Mouse (Mus musculus) effector memory CD4-positive, alpha-beta T cell, adult 5 months (primary cell): ENCODE results near the gene Mybphl. TPM values are rescaled to one million over a fixed set of nuclear protein-coding genes. Genes with fewer than 3 reads are reported as not detected.

Source experiments
- polyA plus RNA-seq: library from polyadenylated mRNA; unstranded; fragments of 100-300 nt; shearing (Covaris generic); gene quantifications from one replicate; pipeline ENCODE4 v1.2.1, GENCODE M21; 2017

Mybphl gene
- polyA plus RNA-seq, result not detected

GRCm38 (mm10) chr3:108364270-108364995 lies at the start of gene Mybphl:
TSS of gene Mybphl (plus strand) at chr3:108364911.

GRCm38 (mm10) chr3:108383485-108384354 lies 19.0 kb downstream of the Mybphl start, which contains the start of gene Psrc1:
TSS of gene Psrc1 (plus strand) at chr3:108383839.

GRCm38 (mm10) chr3:108414857-108415830 lies 50.4 kb downstream of the Mybphl start, which contains the start of gene Celsr2:
TSS of gene Celsr2 (minus strand) at chr3:108415552.

Other genes with a start within 250 kb of the Mybphl start
- 161 TPM for gene Gnai3, start 218.8 kb upstream of the Mybphl start, polyA plus RNA-seq
- not detected for gene Gpr61, start 210.0 kb upstream of the Mybphl start, polyA plus RNA-seq
- gene Amigo1, start 178.6 kb upstream of the Mybphl start, polyA plus RNA-seq, result 1.2 TPM
- 12.4 TPM for gene Cyb561d1, start 163.7 kb upstream of the Mybphl start, polyA plus RNA-seq
- gene Atxn7l2, start 154.0 kb upstream of the Mybphl start, polyA plus RNA-seq, result 14.9 TPM
- not detected for gene Sypl2, start 138.3 kb upstream of the Mybphl start, polyA plus RNA-seq
- 56.4 TPM for gene Psma5, start 108.0 kb upstream of the Mybphl start, polyA plus RNA-seq
- gene Sort1, start 80.8 kb upstream of the Mybphl start, polyA plus RNA-seq, result not detected
- 0.34 TPM for gene Psrc1, start 18.9 kb downstream of the Mybphl start, polyA plus RNA-seq
- 0.51 TPM for gene Celsr2, start 50.6 kb downstream of the Mybphl start, polyA plus RNA-seq
- 119 TPM for gene Sars, start 80.3 kb downstream of the Mybphl start, polyA plus RNA-seq
- not detected for gene 1700013F07Rik, start 169.2 kb downstream of the Mybphl start, polyA plus RNA-seq
- gene 5330417C22Rik, start 171.6 kb downstream of the Mybphl start, polyA plus RNA-seq, result 0.22 TPM
- gene Tmem167b, start 197.6 kb downstream of the Mybphl start, polyA plus RNA-seq, result 49.6 TPM
- gene Taf13, start 206.8 kb downstream of the Mybphl start, polyA plus RNA-seq, result 31.5 TPM
- gene Wdr47, start 226.4 kb downstream of the Mybphl start, polyA plus RNA-seq, result 22.0 TPM